Comparison of ENCODE assay signal across 1 mouse cellular context in genomic region chr3:89965972-89966371, GRCm38 (mm10).
TF ChIP-seq lines count a peak whose summit lies in the region.

No protein-coding gene starts in this region.

TF ChIP-seq in CH12.LX, 34 proteins besides CTCF, POLR2A, EP300 and RAD21 (continued from another document):
- no peak for TF ChIP-seq GABPA (IDR thresholded peaks at IDR 0.05; ENCODE audit: insufficient replicate concordance, low read depth, low read length)
- no peak for TF ChIP-seq USF1 (IDR thresholded peaks at IDR 0.05; ENCODE audit: low read depth, low read length)
- no peak for TF ChIP-seq PAX5 (IDR thresholded peaks at IDR 0.05; ENCODE audit: low read length)
- no peak for TF ChIP-seq CHD2 (IDR thresholded peaks at IDR 0.05; ENCODE audit: low read length)
- TF ChIP-seq ETS1 (conservative IDR thresholded peaks at IDR 0.05; ENCODE audit: low read depth, low read length): no peak
- TF ChIP-seq HCFC1 (IDR thresholded peaks at IDR 0.05; ENCODE audit: low read depth, low read length): no peak
- TF ChIP-seq ZNF384 (IDR thresholded peaks at IDR 0.05; ENCODE audit: low read depth, low read length): no peak
- no peak for TF ChIP-seq TCF12 (IDR thresholded peaks at IDR 0.05; ENCODE audit: low read depth, low read length)
